Mouse (Mus musculus) cerebellum, adult 2 months (tissue): Measurements from ENCODE around the gene Iqgap1.

Source experiments
- CTCF ChIP-seq: fragments of 200-500 bp; IDR thresholded peaks from 2 replicates; pipeline ENCODE4 v1.5.1; 2011; ENCODE audit warnings: low read depth, mild to moderate bottlenecking, control low read depth, low read length, moderate library complexity, borderline replicate concordance; ENCODE audit not compliant: insufficient read depth
- POLR2A ChIP-seq: fragments of 200-500 bp; IDR thresholded peaks from 2 replicates; pipeline ENCODE4 v1.6.1; 2011; ENCODE audit warnings: low read length, control low read depth, borderline replicate concordance; ENCODE audit not compliant: insufficient read depth

- TF ChIP-seq CTCF: no peak
- no peak for TF ChIP-seq POLR2A
Measured at GRCm38 (mm10) chr7:80853218-80853617, 27.4 kb upstream of the Iqgap1 start.
